Mouse (Mus musculus) liver, adult 2 months (tissue): ENCODE measurements at regions not wholly inside any gene's neighbourhood (a gene's known extent, or its start where the extent isn't known, plus 50 kb on each side); places are given as distances from the start of the nearest gene placed in this dataset.

Experiments
- DNase-seq: peaks from one replicate; pipeline ENCODE4 v3.0.0-alpha.2; 2011; ENCODE audit warnings: low read depth, low spot score; ENCODE audit errors: extremely low read depth
- H3K27ac ChIP-seq: fragments of 200-500 bp; replicated peaks from 2 replicates; pipeline ENCODE4 v1.5.1; 2012; ENCODE audit warnings: low read depth, mild to moderate bottlenecking, control low read depth, inconsistent platforms, low read length; ENCODE audit not compliant: insufficient read depth
- H3K27me3 ChIP-seq: fragments of 200-500 bp; 2 replicates; pipeline ENCODE4 v1.6.1; 2012; ENCODE audit warnings: mild to moderate bottlenecking, moderate library complexity, low read length, inconsistent platforms; ENCODE audit not compliant: control insufficient read depth, insufficient read depth
- H3K36me3 ChIP-seq: fragments of 200-500 bp; 2 replicates; pipeline ENCODE4 v1.6.1; 2012; ENCODE audit warnings: low read length, inconsistent platforms; ENCODE audit not compliant: control insufficient read depth, insufficient read depth
- H3K4me1 ChIP-seq: fragments of 200-500 bp; 2 replicates; pipeline ENCODE4 v1.6.1; 2011; ENCODE audit warnings: low read length; ENCODE audit not compliant: control insufficient read depth, insufficient read depth
- H3K4me3 ChIP-seq: fragments of 200-500 bp; 2 replicates; pipeline ENCODE4 v1.5.1; 2011; ENCODE audit warnings: low read depth, mild to moderate bottlenecking, control low read depth, low read length, moderate library complexity; ENCODE audit not compliant: insufficient read depth
- H3K79me2 ChIP-seq: fragments of 200-500 bp; 2 replicates; pipeline ENCODE4 v1.6.1; 2012; ENCODE audit warnings: inconsistent platforms, mild to moderate bottlenecking, low read length, moderate library complexity; ENCODE audit not compliant: control insufficient read depth, insufficient read depth
- H3K9ac ChIP-seq: fragments of 200-500 bp; 2 replicates; pipeline ENCODE4 v1.6.1; 2012; ENCODE audit warnings: low read depth, mild to moderate bottlenecking, control low read depth, inconsistent platforms, low read length
- CTCF ChIP-seq: fragments of 200-500 bp; IDR thresholded peaks from 2 replicates; pipeline ENCODE4 v1.5.1; 2011; ENCODE audit warnings: low read depth, low read length, control low read depth
- POLR2A ChIP-seq: fragments of 200-500 bp; IDR thresholded peaks from 2 replicates; pipeline ENCODE4 v1.6.1; 2011; ENCODE audit warnings: low read length, control low read depth; ENCODE audit not compliant: insufficient read depth; ENCODE audit errors: extremely low read depth
- WGBS: fragments of 180-500 bp; shearing (Covaris S2); methylation state at CpG from one replicate; pipeline ENCODE4 v1.1.7; 2018; 5-methylcytosine and 5-hydroxymethylcytosine counted together

GRCm38 (mm10) chr6:22424161-22424807 is 68.2 kb upstream of the Fam3c start:
- Histone ChIP-seq H3K27ac (no peak overlapping the region), H3K36me3 (no peaks in the 10 kb centered on the region), H3K27me3 (no peaks in the 10 kb centered on the region), H3K4me3 (no peak overlapping the region), H3K9ac (no peak overlapping the region), H3K4me1 (peaks cover 4% of the 10 kb centered on the region; the same call in 1 of the 2 replicates), H3K79me2 (no peaks in the 10 kb centered on the region)
- 87% methylated on average over 10 of the region's 10 CpGs for WGBS
- no peak for TF ChIP-seq POLR2A
- no peak for TF ChIP-seq CTCF
- DNase-seq, result no peak

- no peak overlapping the region for H3K4me3 ChIP-seq
- H3K79me2 ChIP-seq, result no peaks in the 10 kb centered on the region
- H3K9ac ChIP-seq, result no peak overlapping the region
- H3K27me3 ChIP-seq, result no peaks in the 10 kb centered on the region
- TF ChIP-seq CTCF (no peak), POLR2A (no peak)
- WGBS, result 57% methylated on average over 9 of the region's 9 CpGs
- peak; percentile 72 for DNase-seq
- peaks cover 4% of the 10 kb centered on the region; the same call in 1 of the 2 replicates for H3K4me1 ChIP-seq
- H3K27ac ChIP-seq, result no peak overlapping the region
- H3K36me3 ChIP-seq, result no peaks in the 10 kb centered on the region
These were observed 67.3 kb upstream of the Fam3c start for GRCm38 (mm10) chr6:22423070-22423980.

- H3K27me3 ChIP-seq, result no peaks in the 10 kb centered on the region
- no peaks in the 10 kb centered on the region for H3K36me3 ChIP-seq
- peaks cover 4% of the 10 kb centered on the region; the same call in 1 of the 2 replicates for H3K4me1 ChIP-seq
- H3K27ac ChIP-seq, result no peak overlapping the region
- H3K9ac ChIP-seq, result no peak overlapping the region
- TF ChIP-seq POLR2A (no peak), CTCF (no peak)
- DNase-seq, result no peak
- no peak overlapping the region for H3K4me3 ChIP-seq
- H3K79me2 ChIP-seq, result no peaks in the 10 kb centered on the region
- WGBS, result 68% methylated on average over 2 of the region's 2 CpGs
These were observed 65.5 kb upstream of the Fam3c start for GRCm38 (mm10) chr6:22421551-22421950.

DNA sequence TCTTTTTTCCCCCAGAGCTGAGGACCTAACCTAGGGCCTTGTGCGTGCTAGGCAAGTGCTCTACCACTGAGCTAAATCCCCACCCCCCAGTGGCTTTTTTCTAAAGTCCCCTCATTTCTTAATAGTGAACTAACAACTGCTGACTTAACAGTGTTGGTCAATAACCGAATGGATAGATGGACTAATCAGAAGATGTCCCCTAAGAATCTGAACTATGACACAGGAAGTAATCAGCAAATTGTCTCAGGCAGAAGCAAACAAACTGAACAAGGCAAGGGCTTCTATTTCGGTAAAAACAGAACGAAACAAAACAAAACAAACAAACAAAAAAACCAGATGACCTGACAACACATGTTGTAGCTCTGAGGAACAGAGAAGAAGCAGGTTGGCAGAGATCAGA is 62.2 kb upstream of the Fam3c start:
- no peaks in the 10 kb centered on the region for H3K36me3 ChIP-seq
- TF ChIP-seq CTCF (no peak), POLR2A (no peak)
- no peak overlapping the region for H3K4me3 ChIP-seq
- H3K27me3 ChIP-seq, result no peaks in the 10 kb centered on the region
- H3K4me1 ChIP-seq, result peaks cover 4% of the 10 kb centered on the region; the same call in 1 of the 2 replicates
- no peaks in the 10 kb centered on the region for H3K79me2 ChIP-seq
- no peak for DNase-seq
- no peak overlapping the region for H3K27ac ChIP-seq
- WGBS, result 63% methylated on average over 4 of the region's 4 CpGs
- H3K9ac ChIP-seq, result no peak overlapping the region

- WGBS, result 69% methylated on average over 2 of the region's 2 CpGs
- H3K36me3 ChIP-seq, result no peaks in the 10 kb centered on the region
- H3K27ac ChIP-seq, result no peak overlapping the region
- H3K4me1 ChIP-seq, result no peaks in the 10 kb centered on the region
- no peaks in the 10 kb centered on the region for H3K79me2 ChIP-seq
- H3K9ac ChIP-seq, result no peak overlapping the region
- no peaks in the 10 kb centered on the region for H3K27me3 ChIP-seq
- no peak overlapping the region for H3K4me3 ChIP-seq
- no peak for TF ChIP-seq POLR2A
- no peak for DNase-seq
These were observed 61.1 kb upstream of the Fam3c start for GRCm38 (mm10) chr6:22417189-22417588.
